Mouse (Mus musculus) right cerebral cortex, postnatal 10 days (tissue): ENCODE measurements around the gene Lrr1.
A peak's percentile ranks its signal among the peaks of the same experiment; 100 is the strongest.
"Not testable (repeated sequence)": the region's sequence is repeated elsewhere in the genome, so short reads cannot be mapped to it uniquely, and the experiment has no call there.

ENCODE experiments used
- DNase-seq, 2 experiments: peaks; one replicate each; pipeline ENCODE4 v3.0.0; 2021; ENCODE audit warnings: low spot score in 2 of 2

Gene Lrr1

DNA sequence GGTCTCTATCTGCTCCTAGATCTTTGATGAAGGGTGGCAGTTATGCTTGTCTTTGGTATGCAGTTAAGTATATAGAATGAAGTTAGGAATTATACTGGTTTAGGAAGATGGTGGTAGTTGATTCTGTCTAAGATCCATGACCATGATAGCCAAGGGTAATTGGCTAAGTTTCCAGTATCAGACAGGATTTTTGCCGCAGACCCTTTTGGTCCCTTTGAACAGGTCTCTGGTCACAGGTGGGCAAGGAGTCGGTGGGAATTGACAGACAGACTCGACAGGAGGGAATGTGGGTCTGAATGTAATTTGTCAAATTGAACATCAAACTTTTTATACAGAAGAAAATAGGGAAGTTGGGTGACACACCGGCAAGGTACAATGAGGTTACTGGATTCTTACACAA is 5.0 kb upstream of the Lrr1 start:
- not testable (repeated sequence) for DNase-seq

DNA sequence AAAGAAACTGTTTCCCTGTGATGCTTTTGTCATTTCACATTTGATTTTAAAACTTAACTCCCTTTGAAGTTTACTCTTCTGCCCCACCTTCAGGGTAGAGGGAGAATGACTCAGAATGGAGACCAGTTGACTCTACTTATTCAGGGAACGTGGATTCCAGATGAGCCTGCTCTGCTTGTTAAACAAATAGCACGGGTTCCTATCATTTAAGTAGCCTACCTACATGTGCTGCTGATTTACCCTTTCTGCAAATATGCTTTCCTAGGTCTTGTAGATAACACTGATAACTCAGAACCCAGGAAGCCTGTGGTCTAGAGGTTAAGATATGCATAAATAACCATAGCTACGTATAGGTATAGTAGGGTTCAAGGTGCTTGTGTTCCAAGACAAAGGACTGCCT is 3.7 kb upstream of the Lrr1 start:
- DNase-seq, result no peak

DNA sequence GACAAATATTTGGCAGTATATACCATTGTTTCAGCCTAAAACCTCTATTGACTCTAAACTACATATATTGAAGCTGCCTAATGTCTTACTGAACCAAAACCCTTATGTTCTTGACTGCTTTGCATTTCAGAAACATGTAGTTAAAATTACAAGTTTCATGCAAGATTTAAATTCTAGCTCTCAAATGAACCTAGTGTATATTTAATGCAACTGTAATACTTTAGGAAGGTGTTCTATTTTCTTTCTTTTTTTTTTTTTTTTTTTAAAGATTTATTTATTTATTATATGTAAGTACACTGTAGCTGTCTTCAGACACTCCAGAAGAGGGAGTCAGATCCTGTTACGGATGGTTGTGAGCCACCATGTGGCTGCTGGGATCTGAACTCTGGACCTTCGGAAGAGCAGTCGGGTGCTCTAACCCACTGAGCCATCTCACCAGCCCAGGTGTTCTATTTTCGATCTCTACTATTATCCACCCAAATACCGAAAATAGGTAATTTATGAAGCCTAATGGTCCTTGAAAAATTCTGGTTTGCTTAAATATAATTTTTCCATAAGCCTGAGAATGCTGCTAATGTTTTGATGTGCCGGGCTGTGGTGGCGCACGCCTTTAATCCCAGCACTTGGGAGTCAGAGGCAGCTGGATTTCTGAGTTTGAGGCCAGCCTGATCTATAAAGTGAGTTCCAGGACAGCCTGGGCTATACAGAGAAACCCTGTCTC is 1.6 kb upstream of the Lrr1 start:
- not testable (repeated sequence) for DNase-seq

DNA sequence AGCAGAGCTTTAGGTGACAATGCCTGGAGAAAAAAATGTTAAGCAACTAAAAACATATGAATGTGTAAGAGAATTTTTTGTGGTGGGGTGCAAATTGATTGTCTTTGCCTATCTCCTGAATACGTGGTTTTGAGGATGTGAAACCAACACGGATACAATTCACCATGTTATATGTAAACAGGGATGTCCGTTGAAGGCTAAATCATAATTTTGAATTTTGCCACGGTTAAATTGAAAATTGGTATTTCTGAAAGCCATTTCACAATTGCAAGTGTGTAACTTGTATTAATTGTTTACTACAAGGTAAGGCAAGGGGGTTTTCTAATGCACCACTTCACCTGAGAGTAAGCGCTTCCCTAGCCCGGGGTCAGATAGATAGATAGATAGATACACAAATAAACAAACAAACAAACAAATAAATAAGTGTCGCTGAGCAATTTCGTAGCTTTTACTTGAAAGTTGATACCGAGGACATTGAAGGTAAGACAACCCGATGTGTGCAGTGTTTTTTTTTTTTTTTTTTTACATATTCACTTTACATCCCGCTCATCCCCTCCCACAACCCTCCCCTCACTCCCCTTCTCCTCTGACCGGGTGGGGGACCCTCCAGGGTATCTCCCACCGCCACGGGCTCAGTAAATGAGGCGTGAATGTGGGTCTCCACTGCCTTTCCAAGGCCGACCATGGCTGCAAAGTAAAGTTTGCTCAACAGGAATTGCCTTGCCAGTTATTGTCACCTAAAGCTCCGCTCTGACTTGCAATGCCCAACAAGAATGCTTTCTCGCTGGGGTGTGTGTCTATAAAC is 756 bp upstream of the Lrr1 start:
- no peak for DNase-seq

DNA sequence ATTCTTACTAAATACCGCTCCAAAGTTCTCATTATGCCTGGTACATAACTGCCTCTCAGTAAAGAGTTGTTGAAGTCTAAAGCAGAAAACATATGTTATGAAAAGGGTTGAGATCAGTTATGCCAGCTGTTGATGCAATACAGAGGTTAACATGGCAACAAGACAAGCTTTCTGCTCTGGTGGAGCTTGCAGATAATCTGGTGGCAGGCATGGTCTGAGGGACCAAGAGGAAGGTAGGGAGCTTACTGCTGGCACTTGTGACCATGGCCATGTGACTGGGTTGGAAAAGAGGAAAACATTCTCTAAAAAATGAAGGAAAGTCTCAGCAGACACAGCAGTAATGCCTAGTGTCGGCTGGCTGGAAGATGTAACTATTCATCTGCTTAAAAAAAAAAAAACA is 2.7 kb downstream of the Lrr1 start:
- DNase-seq, result no peak

DNA sequence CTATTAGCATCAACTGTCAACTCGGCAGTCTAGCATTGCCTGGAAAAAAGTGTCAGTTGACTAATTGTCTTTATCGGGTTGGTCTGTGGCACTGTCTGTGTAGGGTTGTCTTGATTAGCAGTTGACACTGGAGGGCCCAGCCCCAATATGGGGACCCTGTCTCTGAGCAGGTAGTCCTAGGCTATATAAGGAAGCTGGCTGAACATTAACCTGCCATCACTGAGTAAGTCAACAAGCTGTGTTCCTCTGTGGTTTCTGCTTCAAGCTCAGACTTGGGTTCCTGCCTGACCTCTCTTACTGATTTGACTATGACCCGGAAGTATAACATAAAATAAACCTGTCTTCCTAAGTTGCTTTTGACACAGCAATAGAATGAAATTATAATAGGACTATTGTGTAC is 7.4 kb downstream of the Lrr1 start:
- DNase-seq, result no peak

DNA sequence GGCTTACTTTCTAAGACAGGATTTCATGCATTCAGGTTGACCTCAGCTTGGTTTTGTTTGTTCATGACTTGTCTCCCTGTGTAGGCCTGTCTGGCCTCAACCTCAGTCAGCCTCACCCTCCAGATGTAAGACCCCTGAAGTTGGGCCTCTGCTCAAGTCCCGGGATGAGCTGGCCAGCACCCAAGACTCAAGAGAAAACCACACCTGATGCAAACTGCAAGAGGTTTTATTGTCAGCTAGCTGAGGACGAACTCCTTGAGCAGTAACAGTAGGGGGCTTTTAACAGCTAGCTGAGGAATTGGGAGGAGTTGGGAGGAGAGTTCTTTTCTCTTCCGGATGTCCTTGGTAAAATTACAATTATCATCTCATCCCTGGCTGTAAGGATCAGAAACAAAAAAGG is 8.9 kb downstream of the Lrr1 start:
- no peak for DNase-seq

DNA sequence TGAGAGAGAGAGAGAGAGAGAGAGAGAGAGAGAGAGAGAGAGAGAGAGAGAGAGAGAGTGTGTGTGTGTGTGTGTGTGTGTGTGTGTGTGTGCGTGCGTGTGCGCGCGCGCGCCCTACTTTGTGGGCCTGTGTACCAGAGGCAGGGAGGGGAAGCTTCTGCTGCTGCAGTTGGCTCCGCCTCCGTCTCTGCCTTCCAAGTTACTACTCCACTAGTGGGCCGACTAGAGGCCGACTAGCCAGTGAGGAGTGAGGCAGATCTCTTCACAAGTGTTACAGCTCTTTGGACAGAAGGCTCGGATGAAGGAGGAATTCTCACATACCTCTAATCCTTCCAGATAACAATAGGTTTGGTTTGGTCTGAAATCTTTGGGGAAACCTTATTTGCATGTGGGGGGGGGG is 10.8 kb downstream of the Lrr1 start:
- no peak for DNase-seq

DNA sequence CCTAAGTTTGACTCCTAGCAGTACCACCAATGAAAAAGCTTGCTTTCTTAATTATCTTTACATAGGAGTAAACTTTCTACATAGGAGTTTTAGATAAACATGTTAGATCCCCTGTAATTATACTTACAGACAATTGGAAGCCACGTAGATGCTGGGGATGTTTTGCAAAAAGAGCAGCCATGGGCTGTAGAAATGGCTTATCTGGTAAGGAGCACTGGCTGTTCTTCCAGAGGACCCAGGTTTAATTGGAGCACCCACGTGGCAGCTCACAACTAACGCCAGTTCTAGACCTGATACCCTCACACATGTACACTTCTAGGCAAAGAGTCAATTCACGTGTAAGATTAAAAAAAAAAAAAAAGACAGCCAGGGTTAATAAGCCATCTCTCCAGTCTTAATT is 13.2 kb downstream of the Lrr1 start:
- DNase-seq, result no peak

DNA sequence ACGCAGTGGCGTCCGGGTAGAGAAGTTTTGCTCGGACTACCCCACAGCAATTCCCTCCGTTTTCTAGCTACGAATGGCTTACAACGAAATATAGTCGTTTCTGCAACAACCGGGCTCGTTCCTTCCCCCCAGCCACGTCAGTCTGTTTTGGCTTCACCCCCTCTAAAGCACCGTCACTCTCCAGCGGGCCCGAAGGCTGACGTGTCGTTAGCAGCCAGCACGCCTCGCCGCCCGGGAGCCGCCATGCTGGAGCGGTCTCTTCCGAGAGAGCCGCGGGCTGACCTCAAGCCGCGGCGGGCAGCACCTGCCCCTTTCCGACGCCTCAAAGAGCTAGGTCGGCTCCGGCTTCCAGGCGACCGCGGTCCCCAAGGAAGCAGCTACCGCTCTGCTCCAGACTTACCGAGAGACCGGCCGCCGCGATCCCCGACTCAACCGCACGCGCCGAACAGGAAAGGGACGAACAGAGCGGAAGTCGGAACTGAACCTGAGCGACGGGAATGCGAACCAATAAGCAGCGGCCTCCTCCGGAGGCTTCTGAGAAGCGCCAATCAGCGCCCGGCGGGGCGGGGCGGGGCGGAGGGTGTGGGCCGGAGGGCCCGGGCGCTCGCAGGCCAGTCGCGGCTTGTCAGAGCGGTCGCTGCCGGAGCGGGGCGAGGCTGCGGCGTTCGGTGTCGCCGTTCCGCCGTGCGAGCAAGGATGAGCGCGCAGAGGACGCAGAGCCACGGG is 15.1 kb downstream of the Lrr1 start, which contains the start of the genes Rpl36al and Mgat2:
Gene Rpl36al (minus strand): TSS at position 501 of the 726 bp plus-strand sequence.
Gene Mgat2 (plus strand): TSS at position 575 of the 726 bp plus-strand sequence.
- DNase-seq, result peak; percentile 99 to 100

DNA sequence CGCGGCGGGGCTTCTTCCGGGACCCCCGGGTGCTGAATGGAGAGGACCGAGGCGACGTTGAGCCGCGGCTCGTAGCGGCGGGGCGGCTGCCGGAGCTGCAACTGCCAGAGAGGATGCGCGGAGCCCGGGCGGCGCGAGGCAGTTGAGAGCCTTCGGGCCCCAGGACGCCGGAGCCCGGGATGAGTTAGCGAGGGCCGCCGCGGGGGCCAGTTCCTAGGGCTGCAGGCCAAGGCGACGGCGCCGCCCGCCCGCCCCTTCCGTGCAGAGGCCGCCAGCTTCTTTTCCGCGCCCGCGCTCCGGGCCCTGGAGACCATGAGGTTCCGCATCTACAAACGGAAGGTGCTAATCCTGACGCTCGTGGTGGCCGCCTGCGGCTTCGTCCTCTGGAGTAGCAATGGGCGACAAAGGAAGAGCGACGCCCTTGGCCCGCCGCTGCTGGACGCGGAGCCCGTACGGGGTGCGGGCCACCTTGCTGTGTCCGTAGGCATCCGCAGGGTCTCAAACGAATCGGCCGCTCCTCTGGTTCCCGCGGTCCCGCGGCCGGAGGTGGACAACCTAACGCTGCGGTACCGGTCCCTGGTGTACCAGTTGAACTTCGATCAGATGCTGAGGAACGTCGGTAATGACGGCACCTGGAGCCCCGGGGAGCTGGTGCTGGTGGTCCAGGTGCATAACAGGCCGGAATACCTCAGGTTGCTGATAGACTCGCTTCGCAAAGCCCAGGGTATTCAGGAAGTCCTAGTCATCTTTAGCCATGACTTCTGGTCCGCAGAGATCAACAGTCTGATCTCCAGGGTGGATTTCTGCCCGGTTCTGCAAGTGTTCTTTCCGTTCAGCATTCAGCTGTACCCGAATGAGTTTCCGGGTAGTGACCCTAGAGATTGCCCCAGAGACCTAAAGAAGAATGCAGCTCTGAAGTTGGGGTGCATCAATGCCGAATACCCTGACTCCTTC is 16.0 kb downstream of the Lrr1 start:
- DNase-seq, result peak; percentile 64 to 68

DNA sequence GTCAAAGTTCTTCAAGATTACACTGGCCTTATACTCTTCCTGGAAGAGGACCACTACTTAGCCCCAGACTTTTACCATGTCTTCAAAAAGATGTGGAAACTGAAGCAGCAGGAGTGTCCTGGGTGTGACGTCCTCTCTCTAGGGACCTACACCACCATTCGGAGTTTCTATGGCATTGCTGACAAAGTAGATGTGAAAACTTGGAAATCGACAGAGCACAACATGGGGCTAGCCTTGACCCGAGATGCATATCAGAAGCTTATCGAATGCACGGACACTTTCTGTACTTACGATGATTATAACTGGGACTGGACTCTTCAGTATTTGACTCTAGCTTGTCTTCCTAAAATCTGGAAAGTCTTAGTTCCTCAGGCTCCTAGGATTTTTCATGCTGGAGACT is 16.8 kb downstream of the Lrr1 start:
- no peak for DNase-seq

DNA sequence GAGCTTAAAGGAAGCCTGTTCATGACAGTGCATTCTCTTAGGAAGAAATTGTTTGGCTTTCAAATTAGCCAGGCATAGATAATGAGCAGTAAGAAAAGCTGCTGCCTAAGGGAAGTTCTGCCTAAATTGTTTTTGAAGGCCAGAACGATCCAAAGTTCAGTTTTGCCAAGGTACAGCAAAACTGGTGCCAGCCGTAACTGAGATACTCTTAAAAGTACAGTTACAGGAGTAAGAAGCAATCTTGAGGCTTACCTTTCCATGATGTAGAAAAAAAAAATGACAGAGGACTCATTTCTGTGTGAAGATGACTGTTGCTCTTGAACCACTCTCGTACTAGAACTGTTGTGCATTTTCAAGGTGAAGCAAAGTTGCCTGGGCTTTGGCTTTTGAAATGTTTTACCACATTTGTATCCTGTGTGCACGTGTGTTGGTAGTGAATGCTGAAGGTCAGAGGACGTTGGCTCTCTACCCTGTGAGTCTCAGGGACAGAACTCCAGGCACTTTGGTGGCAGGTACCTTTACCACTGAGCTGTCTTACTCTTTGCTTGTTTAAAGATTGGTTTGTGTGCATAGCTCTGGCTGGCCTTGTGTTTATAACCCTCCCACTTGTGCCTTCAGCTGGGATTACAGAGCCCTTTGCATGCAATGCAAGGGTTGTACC is 18.3 kb downstream of the Lrr1 start:
- DNase-seq, result no peak

DNA sequence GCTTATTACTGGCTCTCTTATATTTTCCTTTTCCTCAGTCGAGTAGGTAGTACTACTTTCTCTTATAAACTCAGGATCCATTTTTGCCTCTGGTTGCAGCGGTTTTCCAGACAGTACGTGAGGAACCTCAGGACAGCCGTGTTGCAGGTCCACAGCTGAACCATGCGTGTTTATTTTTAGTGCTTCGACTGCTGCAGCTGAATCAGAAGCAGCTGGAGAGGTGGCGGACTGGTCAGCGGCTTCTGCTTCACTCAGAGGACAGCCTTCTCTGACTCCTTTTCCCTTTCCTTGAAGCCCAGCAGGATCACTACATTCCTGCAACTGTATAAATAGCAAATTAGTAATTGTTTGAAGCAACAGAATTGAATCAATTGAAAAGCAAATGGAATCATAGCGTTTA is 21.5 kb downstream of the Lrr1 start:
- no peak for DNase-seq

DNA sequence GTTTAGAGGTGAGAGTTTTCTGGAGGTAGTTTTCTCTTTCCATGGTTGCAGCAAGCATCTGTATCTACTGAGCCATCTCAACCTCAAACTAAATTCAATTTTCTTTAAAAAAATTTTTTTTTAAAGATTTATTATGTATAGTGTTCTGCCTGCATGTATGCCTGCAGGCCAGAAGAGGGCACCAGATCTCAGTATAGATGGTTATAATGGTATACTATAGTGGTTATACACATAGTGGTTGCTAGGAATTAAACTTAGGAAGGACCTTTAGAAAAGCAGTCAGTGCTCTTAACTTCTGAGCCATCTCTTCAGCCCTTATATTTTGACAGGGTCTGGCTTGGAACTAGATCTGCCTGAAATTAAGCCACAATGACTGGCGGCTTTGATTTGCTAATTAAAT is 21.9 kb downstream of the Lrr1 start:
- DNase-seq, result no peak

DNA sequence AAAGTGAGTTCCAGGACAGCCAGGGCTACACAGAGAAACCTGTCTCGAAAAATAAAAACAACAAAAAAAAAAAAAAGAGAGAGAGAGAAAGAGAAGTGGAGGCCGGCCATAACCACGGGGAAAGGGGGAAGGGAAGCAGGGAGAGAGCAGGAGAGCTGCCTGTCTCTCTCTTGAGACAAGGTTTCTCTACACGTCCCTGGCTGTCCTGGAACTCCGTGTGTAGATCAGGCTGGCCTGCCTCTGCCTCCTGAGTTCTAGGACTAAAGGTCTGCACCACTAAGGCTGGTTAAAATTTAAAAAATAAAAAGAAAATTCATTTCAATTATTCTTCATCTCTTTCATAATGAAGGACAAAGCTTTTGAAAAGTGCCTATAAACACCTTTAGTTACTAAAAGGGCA is 22.8 kb downstream of the Lrr1 start:
- DNase-seq, result no peak

DNA sequence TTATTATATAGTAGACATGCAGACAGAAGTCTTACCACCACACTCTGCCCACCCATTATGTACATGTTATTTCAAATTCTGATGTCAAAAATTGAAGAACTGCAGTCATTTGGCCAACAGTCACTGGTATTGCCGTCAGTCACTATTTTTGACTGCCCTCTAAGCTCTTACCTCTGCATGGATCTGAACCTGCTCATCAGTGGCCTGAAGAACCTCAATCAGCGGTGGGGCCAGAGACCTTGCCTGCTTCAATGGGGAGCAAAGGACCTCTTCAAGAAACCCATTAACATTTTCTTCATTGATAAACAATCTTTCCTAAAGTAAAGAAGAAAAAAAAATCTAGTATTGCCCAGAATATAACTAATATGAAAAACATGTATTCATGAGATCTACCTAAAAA is 24.0 kb downstream of the Lrr1 start:
- no peak for DNase-seq

DNA sequence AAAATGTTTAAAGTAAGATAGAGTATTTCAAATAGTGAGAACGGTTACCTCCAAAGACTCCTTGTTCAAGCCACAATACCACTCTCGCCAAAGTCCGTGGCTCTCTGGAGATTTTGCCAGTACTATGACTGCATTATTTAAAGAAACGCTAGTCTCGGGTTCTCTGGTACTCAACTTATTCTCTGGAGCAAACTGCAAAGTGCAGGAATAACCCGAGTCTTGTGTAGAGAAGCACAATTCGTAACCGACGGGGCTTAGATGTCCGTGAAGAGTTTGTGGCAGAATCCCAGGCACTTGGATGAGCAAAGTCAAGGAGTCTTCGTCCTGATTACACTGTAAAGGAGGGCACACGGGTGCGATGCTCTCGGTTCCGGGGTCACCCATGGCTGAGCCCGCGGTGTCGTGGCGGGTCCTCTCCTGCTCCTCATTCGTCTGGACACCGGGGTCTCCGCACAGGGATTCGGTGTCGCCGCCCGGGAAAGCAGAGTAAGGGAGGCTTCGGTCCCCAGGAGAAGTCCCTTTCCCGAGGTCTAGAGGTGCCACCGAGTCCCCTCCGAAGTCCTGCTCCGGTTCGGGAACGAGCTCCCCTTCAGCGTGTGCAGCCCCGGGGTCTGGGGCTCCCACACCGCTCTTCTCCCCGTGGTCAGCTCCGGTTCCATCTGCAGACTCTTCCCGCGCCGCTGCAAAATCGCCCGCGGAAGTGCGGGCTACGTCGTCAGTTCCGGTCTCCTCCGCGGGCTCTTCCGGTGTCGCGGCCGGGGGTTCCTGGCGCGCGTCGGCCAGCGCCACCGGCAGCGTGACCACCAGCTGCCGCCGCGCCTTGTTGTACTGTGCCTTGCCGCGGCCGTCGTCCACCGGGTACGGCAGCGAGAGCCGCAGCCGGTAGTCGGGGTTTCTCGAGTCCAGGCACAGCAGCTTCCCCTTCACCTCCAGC is 28.1 kb downstream of the Lrr1 start, which contains the start of gene Gm49383:
Gene Gm49383 (minus strand): TSS at position 661 of the 934 bp plus-strand sequence.
- DNase-seq, result peak; percentile 81 to 83

DNA sequence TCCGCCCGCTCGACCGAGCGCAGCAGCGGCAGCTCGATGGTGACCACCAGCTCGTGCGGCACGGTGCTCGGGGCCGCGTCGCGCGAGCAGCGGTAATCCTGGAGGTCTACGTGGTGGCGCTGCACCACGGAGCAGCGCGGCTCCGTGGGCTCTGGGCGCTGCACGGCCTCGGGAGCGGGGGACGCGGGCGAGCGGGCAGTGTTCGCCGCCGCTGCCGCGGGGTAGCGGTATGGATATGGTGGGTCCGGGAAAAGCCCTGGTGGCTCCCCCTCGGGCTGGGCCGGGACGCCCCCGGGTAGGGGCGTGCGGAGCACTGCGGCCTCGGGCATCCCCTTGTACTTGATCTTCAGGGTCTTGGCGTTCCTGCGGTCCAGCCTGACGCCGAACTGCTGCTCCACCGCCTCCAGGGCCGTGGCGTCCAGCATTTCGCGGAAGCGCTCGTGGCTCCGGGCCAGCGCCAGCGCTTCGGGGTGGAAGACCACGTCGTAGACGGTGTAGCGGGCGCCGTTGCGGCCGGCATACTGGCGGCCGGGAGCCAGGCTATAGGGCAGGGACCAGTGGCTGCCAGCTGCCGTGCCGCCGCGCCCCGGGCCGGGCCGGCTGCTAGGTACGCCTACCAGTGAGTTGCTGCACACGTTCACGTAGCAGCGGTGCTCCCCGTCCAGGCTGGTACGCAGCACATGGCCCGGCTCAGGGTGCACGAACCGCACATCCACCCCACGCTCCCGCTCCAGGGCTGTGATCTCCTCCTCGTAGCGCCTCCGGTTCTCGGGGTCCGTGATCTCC is 29.0 kb downstream of the Lrr1 start:
- DNase-seq, result peak; percentile 53 to 65
